Mouse (Mus musculus) bone marrow, adult 2 months (tissue): ENCODE data around the gene Smim27.

Experiments used
- CTCF ChIP-seq: fragments of 200-500 bp; IDR thresholded peaks from 2 replicates; pipeline ENCODE4 v1.5.1; 2011; ENCODE audit warnings: low read length, control low read depth; ENCODE audit not compliant: control insufficient read depth, insufficient read depth
- POLR2A ChIP-seq: fragments of 200-500 bp; IDR thresholded peaks from 2 replicates; pipeline ENCODE4 v1.6.1; 2011; ENCODE audit warnings: low read depth, mild to moderate bottlenecking, control low read depth, low read length, borderline replicate concordance; ENCODE audit not compliant: control insufficient read depth

- no peak for TF ChIP-seq CTCF
- no peak for TF ChIP-seq POLR2A
Measured at GRCm38 (mm10) chr4:40253766-40254165, 15.6 kb upstream of the Smim27 start.
